Mouse (Mus musculus) T-cell, adult 2 months (primary cell): ENCODE data around the gene Pskh1.

ENCODE experiments used
- DNase-seq: peaks from one replicate; pipeline ENCODE4 v3.0.0; 2022; ENCODE audit warnings: low spot score

The Pskh1 gene

DNA sequence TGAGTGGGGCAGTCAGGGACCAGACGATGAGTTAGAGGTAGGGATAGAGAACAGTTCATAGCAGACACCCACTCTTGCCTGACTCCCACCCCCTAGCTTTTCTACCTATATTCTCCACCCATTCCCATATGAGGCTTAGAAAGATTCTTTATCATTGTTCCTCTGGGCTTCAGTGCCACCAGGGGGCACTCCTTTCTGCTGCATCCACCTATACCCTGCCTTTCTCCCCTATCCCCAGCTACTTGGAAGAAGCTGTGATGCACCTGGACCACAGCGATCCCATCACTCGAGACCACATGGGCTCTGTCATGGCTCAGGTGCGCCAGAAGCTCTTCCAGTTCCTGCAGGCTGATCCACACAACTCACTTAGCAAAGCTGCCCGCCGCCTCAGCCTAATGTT, 7.8 kb upstream of the Pskh1 start:
- peak; percentile 19 for DNase-seq

DNA sequence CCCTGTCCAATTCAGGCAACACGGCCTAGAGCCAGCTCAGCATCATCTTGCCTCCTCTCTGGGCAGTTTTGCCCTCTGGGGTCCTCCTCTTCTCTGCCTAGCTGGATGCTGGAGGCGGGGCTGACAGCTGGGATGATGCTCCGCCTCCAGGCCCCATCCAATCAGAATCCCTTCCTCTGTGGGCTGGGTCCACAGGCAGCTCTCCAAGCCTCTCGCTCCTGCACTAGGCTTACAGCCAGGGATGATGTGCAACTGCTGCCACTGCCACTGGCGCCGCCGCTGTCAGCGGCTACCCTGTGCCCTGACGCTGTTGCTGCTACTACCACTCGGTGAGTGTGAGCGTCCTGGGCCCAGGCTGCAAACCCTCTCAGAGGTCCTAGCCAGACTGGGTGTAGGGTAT, 6.9 kb upstream of the Pskh1 start, which contains the start of gene Nrn1l:
Nrn1l (plus strand) TSS at position 229 of the 400 bp plus-strand sequence.
- DNase-seq, result no peak

DNA sequence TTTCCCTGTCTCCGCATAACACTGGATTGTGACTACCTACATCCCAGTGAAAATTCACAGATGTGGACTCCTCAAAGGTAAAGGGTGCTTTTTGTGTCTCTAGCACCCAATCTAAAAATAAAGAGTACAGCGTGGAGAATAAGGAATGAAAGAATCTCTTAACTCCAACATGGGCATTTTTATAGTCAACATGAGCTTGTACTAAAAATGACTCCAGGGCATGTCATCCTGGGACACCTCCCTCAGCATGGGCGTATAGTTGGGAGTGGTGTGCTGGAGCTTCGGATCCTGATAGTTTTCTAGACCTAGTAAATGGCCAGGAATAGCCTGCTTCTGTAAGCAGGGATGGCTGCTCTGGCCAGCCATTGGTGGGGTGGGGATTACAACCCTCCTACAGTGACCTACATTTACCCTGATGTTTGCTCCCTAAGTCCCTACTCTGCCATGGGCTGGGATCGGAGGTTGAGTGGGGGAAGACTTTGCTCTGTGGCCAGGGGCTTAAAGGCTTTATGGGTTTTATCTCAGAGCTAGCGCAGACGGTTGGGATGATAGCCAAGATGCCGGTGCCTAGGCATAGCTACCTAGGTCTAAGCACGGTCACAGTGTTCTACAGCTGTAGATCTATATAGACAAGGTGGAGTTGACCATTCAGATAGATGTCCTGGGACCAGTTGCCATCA, 2.3 kb upstream of the Pskh1 start:
- DNase-seq, result no peak

DNA sequence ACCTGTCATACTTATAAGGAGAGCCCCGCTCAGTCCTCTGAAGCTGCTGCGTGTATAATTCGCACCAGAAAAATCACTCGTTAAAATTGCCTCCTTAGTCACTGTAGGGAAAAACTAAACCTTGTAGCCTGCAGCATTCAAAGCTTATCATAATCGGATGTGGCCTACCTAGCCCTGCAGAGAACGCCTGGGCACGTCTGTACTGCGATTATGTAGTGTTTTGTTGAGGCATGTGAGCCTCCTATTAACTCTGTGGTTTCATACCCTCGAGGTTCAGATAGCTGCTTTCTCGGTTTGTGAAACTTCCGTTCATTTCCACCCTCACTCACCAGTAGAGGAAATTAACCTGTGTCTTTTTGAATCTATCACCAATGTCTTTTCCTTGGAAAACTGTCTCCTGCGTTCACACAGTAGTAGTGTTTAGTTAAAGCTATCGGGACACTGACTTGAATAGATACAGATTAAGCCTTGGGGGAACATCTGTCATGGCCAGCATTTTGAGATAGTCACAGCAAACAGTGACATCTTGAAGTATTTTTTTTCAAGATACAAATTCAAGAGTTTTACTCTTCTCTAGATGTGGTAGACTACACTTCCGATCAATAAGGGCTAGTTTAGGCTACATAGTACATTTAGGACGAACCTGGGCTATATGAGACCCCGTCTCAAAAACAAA, 838 bp downstream of the Pskh1 start:
- peak; percentile 79 for DNase-seq

DNA sequence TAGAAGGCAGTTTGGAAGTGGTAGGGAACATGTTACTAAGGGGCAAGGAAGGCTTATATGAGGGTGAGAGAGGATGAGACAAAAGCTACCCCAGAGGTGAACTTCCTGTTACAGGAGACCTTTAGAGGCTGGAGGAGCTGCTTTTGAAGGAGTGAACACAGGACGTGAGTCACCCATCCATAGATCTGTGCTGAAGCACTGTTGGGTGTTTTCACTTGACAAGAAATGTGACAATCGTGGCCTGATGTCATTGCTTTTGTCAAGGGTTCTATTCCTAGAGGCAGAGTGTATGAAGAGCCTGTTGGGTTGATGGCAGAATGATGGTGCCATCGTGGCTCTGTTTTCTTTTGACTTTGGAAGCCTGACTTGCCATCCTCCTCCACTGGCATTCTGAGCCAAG, 19.1 kb downstream of the Pskh1 start:
- DNase-seq, result peak; percentile 48

DNA sequence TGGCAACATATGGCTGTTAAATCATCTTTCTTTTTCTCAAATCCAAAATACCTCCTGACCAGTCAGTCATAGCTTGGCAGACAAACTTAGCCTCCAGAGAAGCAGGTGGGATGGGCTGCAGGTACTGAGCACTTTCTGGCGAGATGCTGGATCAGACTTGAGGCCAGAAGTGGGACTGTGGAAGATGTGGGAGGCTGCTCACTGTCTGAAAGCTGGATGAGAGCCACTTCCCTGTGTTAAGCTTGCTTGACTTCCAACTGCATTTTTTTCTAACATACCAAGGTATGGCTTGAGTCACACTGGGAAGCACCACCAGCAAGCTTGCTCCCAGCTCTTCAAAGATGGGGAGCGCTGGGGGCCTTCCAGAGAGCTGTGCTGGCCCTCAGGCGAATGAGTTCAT, 24.9 kb downstream of the Pskh1 start:
- DNase-seq, result no peak

DNA sequence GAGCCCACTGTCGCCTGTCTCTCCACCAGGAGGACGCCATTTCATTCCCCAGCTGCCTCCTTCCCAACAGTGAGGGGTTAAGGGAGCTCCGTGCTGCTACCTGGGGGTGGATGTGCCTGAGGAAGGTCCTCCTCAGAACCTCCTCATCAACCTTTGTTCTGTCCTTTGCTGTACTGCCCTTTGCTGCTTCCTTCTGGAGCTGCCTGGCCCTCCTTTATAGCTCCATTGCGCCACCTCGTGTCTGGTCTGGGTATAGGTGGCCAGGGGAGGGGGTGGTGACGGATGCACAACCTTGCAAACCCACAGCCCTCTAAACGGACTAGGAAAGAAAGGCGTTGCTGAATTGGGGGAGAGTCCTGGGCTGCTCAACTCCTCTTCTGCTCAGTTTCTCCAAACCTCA, 30.4 kb downstream of the Pskh1 start:
- peak; percentile 84 for DNase-seq

DNA sequence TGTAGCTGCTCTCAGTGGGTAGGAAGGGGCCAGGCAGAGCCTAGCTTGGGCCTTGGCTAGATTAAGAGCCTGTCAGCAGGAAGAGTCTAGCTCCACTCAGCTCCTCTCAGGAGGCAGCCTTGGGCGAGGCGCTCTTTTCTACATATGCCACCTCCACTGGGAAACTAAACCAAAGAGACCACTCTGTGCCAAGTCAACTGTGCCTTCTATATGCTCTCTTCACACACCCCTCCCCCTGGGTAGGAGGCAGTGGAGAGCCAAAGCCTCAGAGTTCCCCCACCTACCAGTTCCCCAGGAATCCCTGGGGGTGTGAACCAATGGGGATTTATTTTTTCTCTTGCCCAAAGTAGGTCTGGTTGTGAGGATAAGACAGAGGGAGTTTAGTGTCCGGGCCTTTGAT, 31.0 kb downstream of the Pskh1 start:
- DNase-seq, result no peak

DNA sequence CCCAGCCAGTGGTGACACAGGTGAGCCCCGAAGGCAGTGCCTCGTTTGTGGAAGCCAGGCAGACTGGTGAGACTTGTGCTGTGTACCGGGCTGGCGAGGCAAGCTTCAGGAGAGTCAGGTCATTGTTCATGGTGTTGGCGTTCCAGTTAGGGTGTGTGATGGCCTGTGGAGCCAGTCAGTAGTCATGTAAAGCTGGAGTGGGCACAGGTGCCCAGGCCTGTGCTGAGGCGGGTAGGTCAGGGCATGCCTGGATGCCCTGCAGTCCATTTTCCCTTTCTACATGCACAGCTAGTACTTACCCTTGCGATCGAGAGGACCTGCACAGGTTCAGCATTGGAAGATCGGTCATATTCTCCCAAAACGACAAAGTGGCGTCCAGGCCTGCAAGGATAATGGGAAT, 32.3 kb downstream of the Pskh1 start:
- DNase-seq, result no peak

DNA sequence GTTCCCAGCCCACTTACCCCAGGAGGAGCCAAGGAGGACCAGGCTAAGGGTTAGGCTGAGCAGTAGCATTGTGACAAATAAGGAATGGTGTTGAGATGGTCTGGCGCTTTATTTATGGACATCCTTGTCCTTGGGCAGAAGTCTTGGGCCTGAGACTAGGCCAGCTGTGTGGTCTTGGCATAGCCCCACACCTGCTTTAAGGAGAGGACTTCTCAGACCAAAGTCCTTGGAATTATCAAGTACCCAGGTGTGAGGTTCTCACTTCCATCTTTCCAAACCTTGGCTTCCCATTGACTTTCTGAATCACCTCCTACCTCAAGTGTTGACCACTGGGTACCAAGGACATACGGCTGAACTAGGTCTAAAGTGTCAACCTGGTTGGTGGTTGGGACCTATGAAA, 33.5 kb downstream of the Pskh1 start, which contains the start of gene Ctrl:
Ctrl (minus strand) TSS at position 101 of the 400 bp plus-strand sequence.
- DNase-seq, result no peak

DNA sequence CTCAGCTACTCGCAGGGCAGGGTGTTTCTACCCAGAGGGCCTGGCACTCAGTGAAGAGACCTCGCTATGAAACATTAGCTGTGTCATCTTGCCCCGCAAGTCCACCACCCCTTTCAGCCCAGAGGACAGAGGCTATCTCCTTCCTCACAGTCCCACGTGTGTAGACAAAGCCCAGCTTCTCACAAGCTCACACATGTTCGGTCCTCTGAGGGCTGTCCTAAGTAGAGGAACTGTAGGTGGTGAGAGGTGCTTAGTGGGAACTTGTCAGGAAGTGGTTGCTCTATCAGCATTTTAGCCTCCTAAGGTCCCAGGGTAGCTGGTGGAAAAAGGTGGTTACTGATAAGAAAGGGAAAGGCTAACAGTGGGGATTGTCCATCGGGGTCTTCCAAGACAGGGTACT, 34.9 kb downstream of the Pskh1 start:
- no peak for DNase-seq

DNA sequence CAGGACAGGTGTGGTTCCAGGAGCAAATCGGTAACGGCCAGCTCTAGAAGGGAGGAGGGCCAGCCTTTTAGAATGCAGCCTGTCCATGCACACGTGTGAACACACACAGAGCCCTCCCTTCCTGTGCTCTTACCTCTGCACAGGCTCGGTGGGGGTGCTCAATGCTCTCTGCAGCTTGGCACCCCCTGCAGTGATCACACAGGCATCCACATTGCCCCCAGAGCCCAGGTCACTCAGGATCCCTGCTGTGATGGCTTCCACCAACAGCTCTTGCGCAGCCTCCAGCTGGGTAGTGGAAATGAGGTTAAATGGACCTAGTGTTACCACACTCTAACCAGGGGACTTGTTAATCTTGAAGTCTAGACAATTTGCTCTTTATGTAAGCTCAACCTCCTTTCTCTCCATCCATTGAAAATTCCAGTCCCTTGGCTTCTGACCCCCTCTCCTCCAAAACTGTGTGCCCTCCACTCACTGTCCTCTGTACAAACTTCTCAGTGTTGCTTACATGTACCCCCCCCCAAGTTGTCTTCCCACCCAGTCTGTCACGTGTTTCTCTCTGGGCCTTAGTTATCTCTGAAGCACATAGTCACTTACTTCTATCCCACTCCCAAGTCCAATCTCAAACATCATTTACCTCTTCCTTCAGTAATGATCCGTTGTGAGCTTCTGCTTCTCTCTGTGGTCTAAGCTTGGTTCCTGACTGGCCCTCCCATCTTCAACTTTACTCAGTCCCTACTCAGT, 35.8 kb downstream of the Pskh1 start:
- no peak for DNase-seq

DNA sequence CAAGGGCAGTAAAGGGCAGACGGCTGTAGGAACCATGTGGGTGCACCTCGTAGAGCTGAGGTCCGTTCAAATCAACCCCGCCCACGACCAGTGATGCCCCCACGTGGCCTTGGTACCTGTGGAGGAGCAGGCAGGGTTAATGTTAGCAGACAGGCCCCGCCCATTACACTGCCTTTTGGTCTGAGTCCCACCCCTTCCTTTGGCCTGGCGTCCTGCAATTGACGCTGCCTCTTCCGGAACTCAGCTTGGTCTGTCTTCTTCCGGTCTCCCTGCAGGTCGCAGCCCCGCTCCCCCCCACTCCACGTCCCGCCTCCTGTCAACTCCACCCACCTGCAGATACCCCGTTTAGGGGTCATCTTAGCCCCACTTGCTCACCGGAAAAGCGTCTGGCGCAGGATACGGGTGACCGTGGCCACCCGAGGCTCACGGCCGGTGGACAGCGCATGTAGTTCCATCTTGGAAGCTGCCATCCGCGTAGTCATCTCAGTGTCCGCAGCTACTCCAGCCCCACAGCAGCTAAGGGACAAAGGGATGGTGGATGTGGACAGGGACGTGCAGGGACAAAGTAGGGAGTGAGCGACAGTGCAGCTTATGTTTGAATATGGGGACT, 36.7 kb downstream of the Pskh1 start:
- peak; percentile 59 for DNase-seq

DNA sequence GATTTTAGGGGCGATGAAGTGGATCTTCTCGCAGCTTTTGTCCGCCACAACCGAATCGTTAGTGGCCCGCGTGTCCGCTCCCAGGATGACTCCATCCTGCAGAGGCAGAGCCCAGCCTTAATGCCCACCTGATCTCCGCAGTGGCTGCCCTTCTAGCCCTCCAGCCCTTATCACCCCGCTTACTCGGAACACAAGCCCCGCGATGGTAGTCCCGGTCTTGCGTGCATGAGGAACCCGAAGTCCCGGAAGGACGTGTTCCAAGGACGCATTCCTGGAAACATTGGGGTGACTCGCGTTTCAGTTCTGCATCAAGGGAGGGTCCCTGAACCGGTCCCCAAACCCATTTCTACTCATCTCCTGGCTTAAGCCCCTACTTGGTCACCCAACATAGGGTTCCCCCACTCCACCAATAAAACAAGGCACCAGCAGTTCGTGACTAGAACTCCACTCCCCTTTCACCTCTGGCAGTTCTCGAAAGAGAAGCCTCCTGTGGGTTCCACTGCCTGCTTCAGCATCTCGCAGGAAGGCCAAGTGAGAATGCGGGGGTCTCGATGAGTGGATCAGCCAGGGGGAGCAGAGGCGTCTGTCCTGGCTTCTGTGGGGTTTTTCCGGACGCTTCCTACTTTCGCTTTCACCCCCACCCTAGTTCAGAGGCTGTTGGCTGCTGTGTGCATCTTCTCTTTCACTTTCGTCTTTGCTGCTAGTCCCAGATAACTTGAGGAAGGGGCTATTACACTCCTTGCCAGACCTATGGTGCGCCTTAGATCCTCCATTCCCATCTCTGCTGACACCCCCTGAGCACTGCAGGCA, 37.5 kb downstream of the Pskh1 start:
- DNase-seq, result peak; percentile 68

DNA sequence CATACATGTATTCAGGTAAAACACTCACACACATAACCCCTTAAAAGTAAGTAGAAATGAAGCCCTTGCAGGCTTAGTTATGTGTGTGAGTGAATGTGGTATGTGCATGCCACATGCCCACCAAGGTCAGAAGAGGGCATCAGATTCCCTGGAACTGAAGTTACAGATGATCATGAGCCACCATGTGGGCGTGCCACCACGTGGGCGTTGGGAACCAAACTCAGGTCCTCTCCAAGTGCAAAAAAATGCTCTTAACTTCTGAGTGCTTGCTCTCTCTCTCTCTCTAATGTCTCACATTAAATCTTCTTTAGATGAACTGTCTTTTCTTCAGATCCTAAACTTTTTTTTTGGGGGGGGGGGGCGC, 38.0 kb downstream of the Pskh1 start, which contains the start of gene Psmb10:
Psmb10 (minus strand) TSS at position 139 of the 364 bp plus-strand sequence.
- DNase-seq, result no peak

DNA sequence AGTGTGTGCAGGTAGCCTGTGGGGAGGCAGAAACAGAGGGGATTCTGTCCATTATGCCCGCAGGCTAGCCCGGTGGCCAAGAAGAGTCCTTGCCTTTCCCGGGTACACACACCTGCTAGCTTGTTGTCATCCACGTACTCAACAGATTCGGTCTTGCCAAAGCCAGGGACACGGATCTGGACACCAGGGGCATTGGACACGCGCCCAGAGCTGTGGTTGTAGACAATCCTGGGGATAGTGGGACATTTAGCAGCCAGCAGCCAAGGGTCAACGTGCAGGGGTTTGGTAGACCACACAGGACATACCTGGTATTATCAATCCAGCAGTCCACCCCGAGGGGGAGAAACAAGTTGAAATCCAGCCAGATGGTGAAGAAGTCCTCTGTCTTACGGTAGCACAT, 41.8 kb downstream of the Pskh1 start:
- DNase-seq, result no peak

DNA sequence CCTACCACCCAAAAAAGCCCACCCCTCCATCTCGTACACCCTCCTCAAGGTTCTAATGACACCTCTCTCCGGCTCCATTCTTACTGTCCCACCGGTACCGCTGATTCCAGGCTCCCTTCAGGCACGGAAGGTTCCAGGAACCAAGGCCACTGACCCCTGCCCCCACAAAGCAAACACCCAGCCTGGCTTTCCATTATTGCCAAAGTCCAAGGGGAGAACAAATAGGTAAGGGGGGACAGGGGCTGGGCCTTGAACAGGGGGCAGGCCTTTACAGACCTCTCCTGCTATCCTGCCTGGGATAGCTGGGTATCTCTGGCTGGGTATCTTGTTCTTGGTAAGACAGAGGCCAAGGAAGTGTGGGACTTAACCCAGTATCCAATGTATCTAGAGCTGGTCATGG, 42.3 kb downstream of the Pskh1 start:
- DNase-seq, result no peak

DNA sequence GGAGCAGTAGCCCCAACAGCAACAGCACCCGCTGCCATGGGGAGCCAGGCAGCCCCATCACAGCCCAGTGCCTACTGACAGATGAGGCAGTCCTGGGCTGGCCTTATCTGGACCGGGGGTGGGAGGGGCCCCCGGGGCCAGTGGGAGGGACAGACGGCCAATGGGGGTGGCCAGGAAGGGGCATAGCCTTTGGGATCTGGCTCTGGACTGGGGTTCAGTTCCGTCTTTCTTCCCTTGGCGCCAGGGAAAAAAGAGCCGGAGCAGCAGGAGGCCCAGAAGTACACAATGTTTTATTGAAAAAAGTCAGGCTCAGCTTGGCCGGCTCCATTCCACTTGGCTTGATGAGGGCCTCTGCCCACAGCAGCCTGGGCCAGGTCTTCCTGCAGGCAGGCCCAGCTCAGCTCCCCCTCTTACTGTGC, 43.1 kb downstream of the Pskh1 start, which contains the start of gene Lcat:
Lcat (minus strand) TSS at position 62 of the 419 bp plus-strand sequence.
- no peak for DNase-seq

DNA sequence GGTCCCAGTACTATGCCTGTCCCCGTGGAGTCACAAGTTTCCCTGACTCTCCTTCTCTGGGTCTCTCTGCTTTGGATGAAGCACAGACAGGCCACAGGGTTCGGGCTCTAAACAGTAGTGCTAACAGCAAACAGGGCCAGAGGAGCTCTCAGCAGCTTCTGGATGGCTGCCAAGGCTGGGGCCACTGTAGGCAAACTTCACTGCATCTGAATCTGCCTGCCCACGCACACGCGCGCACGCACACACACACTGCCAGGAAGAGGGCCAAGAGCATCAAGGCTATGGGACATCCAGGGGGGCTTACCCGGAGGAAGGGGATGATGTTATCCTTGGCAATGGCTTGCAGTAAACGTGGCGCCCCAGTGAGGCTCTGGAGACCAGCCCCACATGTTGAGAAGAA, 49.1 kb downstream of the Pskh1 start:
- no peak for DNase-seq

DNA sequence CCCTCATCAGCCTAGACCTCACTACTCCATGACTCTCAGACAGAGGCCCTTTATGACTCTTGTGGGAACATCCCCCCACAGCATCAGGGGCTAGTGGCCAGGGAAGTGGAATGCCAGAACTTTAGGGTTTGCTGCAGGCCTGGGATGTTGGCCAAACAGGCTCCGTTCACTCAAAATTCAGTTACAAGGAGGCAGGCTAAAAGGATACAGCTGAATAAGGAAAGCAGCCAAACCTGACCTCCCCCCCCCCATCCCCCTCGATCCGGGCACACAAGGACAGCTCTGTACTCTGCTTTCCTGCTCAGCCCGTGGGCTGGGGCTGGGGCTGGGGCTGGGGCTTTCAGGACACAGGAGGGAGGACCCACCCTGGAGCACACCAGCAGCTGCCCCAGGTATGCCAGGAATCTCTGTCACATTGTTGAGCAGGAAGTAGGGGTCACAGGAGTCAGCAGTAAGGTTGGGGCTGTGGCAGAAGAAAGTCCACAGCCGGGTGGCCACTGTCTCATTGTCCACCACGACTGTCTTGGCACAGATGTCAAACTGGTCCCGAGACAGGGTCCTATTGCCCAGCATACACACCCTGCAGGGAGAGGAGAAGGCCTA, 50.9 kb downstream of the Pskh1 start:
- no peak for DNase-seq

DNA sequence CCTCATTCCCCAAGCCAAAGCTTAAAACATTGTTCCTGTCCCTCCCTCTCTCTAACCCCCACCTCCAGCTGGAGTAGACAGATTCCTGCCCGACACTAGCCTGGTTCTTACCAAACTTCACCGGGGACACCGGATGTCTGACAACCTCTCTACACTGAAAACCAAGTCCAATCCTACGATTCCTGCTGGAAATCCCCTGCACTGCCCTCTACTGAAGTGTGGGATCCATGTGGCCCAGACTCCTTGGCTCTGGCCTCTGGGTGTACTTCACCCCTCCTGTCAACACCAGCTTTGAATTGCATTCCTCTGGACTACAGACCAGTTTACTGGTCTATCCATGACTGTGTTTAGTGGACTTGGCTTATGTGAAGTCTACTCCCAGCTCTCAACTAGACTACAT, 56.3 kb downstream of the Pskh1 start:
- no peak for DNase-seq
